Mouse (Mus musculus) kidney, postnatal 10 days (tissue): ENCODE data around the gene Mrpl30.

Experiments used
- DNase-seq: peaks from one replicate; pipeline ENCODE4 v3.0.0; 2021; ENCODE audit warnings: mixed read lengths

Gene Mrpl30

GRCm38 (mm10) chr1:37903178-37903577, 12.9 kb downstream of the Mrpl30 start:
- DNase-seq = peak; percentile 51

GRCm38 (mm10) chr1:37912751-37913150, 22.5 kb downstream of the Mrpl30 start:
- DNase-seq = no peak

- no peak for DNase-seq
Measured at GRCm38 (mm10) chr1:37916393-37916792, 26.1 kb downstream of the Mrpl30 start, which contains the start of gene Lyg2. Lyg2 (minus strand) TSS chr1:37916493.

- DNase-seq = no peak
Measured at GRCm38 (mm10) chr1:37917666-37918065, 27.4 kb downstream of the Mrpl30 start.

- no peak for DNase-seq
Measured at GRCm38 (mm10) chr1:37918096-37918495, 27.8 kb downstream of the Mrpl30 start.

- peak; percentile 11 for DNase-seq
Measured at GRCm38 (mm10) chr1:37922536-37922935, 32.3 kb downstream of the Mrpl30 start.

- DNase-seq = no peak
Measured at GRCm38 (mm10) chr1:37925971-37926370, 35.7 kb downstream of the Mrpl30 start.

GRCm38 (mm10) chr1:37931806-37932205, 41.5 kb downstream of the Mrpl30 start:
- peak; percentile 40 for DNase-seq
